Mouse (Mus musculus) activated CD4-positive, CD25-positive, alpha-beta regulatory T cell, adult 4 months (primary cell): ENCODE data around the gene Micall1. TPM values are rescaled to one million over a fixed set of nuclear protein-coding genes. Genes with fewer than 3 reads are reported as not detected.

Source experiments
- ATAC-seq: one replicate; pipeline ENCODE4 v1.8.0; 2017
- polyA plus RNA-seq, 2 experiments: library from polyadenylated mRNA; unstranded; fragments of 100-300 nt; shearing (Covaris generic); gene quantifications; one replicate each; pipeline ENCODE4 v1.2.1; 2017

The Micall1 gene
- polyA plus RNA-seq = 10 to 100 TPM; 11.1 to 11.3 TPM

- peak; percentile 80 for ATAC-seq
Observed at GRCm38 (mm10) chr15:79108421-79109320, at the start of gene Micall1. TSS of gene Micall1 (plus strand) at chr15:79108898.

- ATAC-seq = no peak
Observed at GRCm38 (mm10) chr15:79060887-79061565, 47.7 kb upstream of the Micall1 start.

- peak; percentile 98 for ATAC-seq
Observed at GRCm38 (mm10) chr15:79062376-79063159, 46.1 kb upstream of the Micall1 start, which contains the start of gene Ankrd54. TSS of gene Ankrd54 (minus strand) at chr15:79062893.

GRCm38 (mm10) chr15:79063160-79063740, 45.4 kb upstream of the Micall1 start:
- no peak for ATAC-seq

GRCm38 (mm10) chr15:79065086-79065770, 43.5 kb upstream of the Micall1 start:
- ATAC-seq = no peak

DNA sequence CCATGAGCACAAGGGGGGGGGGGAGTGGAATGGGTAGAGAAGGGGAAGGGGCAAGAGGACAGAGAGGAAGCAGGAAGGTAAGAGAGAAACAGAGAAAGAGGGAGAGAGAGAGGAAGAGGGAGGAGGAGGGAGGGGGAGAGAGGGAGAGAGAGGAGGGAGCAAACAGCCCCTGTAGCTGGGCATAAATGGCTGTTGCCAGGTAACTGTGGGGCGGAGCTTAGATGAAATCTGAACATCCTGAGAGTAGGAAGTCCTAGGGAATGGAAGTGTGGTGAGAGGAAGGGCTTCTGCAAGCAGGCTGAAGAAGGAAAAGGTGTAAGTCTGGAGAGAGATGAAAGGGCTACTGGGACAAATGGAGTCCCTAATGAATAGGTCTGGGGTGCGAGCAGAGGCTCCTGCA, 42.4 kb upstream of the Micall1 start:
- no peak for ATAC-seq

GRCm38 (mm10) chr15:79067631-79068030, 41.1 kb upstream of the Micall1 start:
- ATAC-seq = no peak

DNA sequence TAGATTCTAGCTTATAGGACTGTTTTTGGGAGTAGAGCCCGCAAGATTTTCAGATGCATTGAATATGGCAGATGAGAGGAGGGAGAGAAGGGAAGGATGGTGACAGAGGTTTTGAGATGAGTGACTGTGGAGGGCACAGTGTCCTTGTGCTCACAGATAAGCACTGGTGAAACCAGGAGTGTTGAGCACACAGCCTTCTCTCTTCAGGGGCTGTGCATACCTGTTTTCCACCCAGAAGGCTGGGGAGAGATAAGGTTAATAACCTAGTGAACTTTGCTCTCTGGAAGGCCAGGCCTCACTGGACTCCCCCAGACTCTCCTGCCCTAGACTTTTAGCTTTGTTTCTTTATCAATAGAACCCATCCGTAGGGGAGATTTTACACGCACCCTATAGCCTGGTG, 40.3 kb upstream of the Micall1 start:
- no peak for ATAC-seq

- ATAC-seq = no peak
Observed at GRCm38 (mm10) chr15:79071117-79072039, 37.3 kb upstream of the Micall1 start.

- no peak for ATAC-seq
Observed at GRCm38 (mm10) chr15:79073752-79074151, 34.9 kb upstream of the Micall1 start.

GRCm38 (mm10) chr15:79074446-79074845, 34.3 kb upstream of the Micall1 start:
- ATAC-seq = no peak

DNA sequence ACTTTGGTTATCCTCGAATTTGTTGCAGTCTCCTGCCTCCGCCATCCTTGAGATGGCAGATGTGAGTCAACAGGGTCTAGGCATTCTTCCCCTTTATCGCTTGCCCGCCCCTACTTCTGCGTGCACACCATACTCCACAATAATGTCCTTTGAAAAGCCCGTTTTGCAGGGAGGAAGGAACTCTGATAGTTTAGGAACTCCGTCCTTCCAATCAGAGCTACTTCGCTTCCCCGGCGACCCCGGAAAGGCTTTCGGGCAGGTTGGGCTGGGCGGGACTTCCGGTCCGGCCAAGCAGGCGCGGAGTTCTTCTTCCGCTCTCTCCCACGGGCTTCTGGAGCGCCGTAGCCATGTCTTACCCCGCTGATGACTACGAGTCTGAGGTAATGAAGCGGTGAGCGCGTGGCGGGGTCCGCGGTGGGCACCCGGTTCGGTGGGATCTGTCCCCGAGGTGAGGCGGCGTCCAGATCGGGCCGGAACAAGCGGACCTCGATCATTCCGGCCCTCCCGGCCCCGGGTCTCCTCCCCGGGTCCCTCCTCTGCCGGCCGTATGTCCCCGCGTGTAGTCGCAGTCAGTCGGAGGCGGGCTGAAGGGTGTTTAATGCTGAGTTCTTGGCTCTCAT, 33.7 kb upstream of the Micall1 start, which contains the start of gene Eif3l:
Gene Eif3l (plus strand): TSS at position 267 of the 620 bp plus-strand sequence.
- ATAC-seq = peak; percentile 89

GRCm38 (mm10) chr15:79075658-79076365, 32.9 kb upstream of the Micall1 start:
- ATAC-seq = no peak

- no peak for ATAC-seq
Observed at GRCm38 (mm10) chr15:79079567-79079966, 29.1 kb upstream of the Micall1 start.

DNA sequence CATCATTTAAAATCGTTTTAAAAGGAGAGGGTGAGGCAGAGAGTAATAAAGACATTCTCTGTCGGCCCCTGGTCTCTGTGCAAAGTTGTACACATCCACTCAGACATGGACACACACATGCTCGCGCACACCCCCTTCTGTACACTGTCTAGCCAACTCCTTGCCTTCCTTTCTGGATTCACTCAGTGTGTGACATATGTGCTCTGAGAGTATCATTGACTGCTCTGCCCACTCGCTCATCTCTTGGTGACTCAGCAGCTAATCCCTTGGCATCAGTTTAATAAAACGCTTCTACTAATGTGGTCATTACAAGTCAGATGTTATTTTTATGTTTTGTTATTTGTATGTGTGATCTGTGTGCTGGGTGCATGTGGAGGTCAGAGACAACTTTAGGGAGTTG, 16.4 kb upstream of the Micall1 start:
- no peak for ATAC-seq

- no peak for ATAC-seq
Observed at GRCm38 (mm10) chr15:79093083-79093839, 15.4 kb upstream of the Micall1 start.

GRCm38 (mm10) chr15:79095483-79095882, 13.2 kb upstream of the Micall1 start:
- ATAC-seq = no peak

DNA sequence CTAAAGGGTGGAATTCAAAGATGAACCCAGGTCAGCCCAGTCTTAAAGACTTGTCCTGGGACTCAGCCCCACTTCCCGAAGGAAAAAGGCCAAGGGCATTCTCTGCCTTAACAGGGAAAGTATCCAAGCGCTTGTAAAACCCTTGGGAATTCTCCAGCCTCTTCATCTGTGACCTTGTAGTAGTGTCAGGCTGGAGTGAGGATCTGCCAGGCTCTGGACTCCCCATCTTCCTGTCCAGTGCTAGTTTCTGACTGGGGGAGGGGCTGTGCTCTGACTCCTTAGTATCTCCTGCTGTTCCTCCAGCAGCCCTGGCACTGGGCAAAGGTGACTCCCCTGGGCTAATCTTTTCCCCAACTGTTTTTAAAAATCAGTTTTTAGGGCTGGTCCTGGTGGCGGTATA, 12.1 kb upstream of the Micall1 start:
- no peak for ATAC-seq

DNA sequence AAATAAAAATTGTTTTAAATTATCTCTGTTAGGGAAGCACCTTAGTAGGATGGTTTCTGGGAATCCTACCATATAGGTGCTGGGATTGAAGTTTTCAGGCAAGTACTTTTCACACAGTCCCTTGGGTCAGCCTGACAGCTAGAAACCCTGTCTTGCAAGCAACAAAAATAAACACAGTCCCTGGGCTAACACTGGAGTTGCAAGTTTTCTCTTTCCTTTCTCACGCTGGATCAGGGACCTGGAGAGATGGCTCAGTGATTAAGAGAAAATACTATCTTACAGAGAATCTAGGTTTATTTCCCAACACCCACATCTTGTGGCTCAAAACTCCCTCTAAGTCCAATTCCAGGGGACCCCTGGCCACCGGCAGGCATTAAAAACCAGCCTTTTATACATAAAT, 11.6 kb upstream of the Micall1 start:
- ATAC-seq = no peak
